Mouse (Mus musculus): ENCODE data around the gene Zkscan5. TPM values are rescaled to one million over a fixed set of nuclear protein-coding genes. Genes with fewer than 3 reads are reported as not detected.

The Zkscan5 gene
- polyA plus RNA-seq (2014; fragmentation: Nextera tagmentation; extraction: Ambion mirVana), result 12.9 and 13.4 TPM in 2 replicates

- Histone ChIP-seq H3K4me1 (ENCODE audit: insufficient read depth) (no peaks in the 10 kb centered on the region; the same call in 1 of the 2 replicates), H3K36me3 (ENCODE audit: insufficient read depth) (peaks cover 8% of the 10 kb centered on the region), H3K9me3 (ENCODE audit: low read depth, low read length) (no peaks in the 10 kb centered on the region), H3K27me3 (ENCODE audit: insufficient read depth, low read length) (no peaks in the 10 kb centered on the region), H3K27ac (ENCODE audit: low read depth) (peak within 1 kb of the TSS; percentile 92), H3K4me3 (ENCODE audit: low read depth, low read length) (peak within 1 kb of the TSS; percentile 57), H3K4me2 (peak within 1 kb of the TSS; percentile 74), H3K9ac (peak within 1 kb of the TSS; percentile 62)
- TF ChIP-seq CTCF (IDR thresholded peaks at IDR 0.05; ENCODE audit: low read depth), result peak; percentile 31; the same call in 1 of the 2 replicates
- ATAC-seq (ENCODE audit: insufficient read depth) (peak; percentile 97), DNase-seq (peak; percentile 99)
- under 1% methylated on average over 22 of the region's 22 CpGs for WGBS
These were observed at the start of gene Zkscan5 for GRCm38 (mm10) chr5:145203936-145204691. TSS of gene Zkscan5 (plus strand) at chr5:145204562.

GRCm38 (mm10) chr5:145161361-145161760, 43.0 kb upstream of the Zkscan5 start:
- no peaks in the 10 kb centered on the region; the same call in 1 of the 2 replicates for H3K4me1 ChIP-seq (ENCODE audit: insufficient read depth)
- no peaks in the 10 kb centered on the region for H3K27me3 ChIP-seq (ENCODE audit: insufficient read depth, low read length)
- H3K36me3 ChIP-seq (ENCODE audit: insufficient read depth), result peaks cover 55% of the 10 kb centered on the region
- WGBS, result 93% methylated on average over 14 of the region's 14 CpGs
- H3K9me3 ChIP-seq (ENCODE audit: low read depth, low read length), result no peaks in the 10 kb centered on the region
- H3K4me2 ChIP-seq, result no peak overlapping the region
- no peak for TF ChIP-seq CTCF (IDR thresholded peaks at IDR 0.05; ENCODE audit: low read depth)
- ATAC-seq (ENCODE audit: insufficient read depth) (no peak), DNase-seq (no peak)
- no peak overlapping the region for H3K27ac ChIP-seq (ENCODE audit: low read depth)
- H3K9ac ChIP-seq, result no peak overlapping the region
- H3K4me3 ChIP-seq (ENCODE audit: low read depth, low read length), result no peak overlapping the region

- no peaks in the 10 kb centered on the region for H3K9me3 ChIP-seq (ENCODE audit: low read depth, low read length)
- DNase-seq (no peak), ATAC-seq (ENCODE audit: insufficient read depth) (no peak)
- H3K9ac ChIP-seq, result no peak overlapping the region
- H3K4me1 ChIP-seq (ENCODE audit: insufficient read depth), result no peaks in the 10 kb centered on the region; the same call in 1 of the 2 replicates
- H3K27ac ChIP-seq (ENCODE audit: low read depth), result no peak overlapping the region
- H3K4me3 ChIP-seq (ENCODE audit: low read depth, low read length), result no peak overlapping the region
- WGBS, result 46% methylated on average over 3 of the region's 3 CpGs
- peaks cover 33% of the 10 kb centered on the region for H3K36me3 ChIP-seq (ENCODE audit: insufficient read depth)
- no peak overlapping the region for H3K4me2 ChIP-seq
- TF ChIP-seq CTCF (IDR thresholded peaks at IDR 0.05; ENCODE audit: low read depth), result no peak
- no peaks in the 10 kb centered on the region for H3K27me3 ChIP-seq (ENCODE audit: insufficient read depth, low read length)
These were observed 39.7 kb upstream of the Zkscan5 start for GRCm38 (mm10) chr5:145164710-145165109.

GRCm38 (mm10) chr5:145165184-145165583, 39.2 kb upstream of the Zkscan5 start:
- no peak overlapping the region for H3K4me2 ChIP-seq
- no peaks in the 10 kb centered on the region; the same call in 1 of the 2 replicates for H3K4me1 ChIP-seq (ENCODE audit: insufficient read depth)
- H3K4me3 ChIP-seq (ENCODE audit: low read depth, low read length), result no peak overlapping the region
- no peak overlapping the region for H3K9ac ChIP-seq
- H3K36me3 ChIP-seq (ENCODE audit: insufficient read depth), result peaks cover 32% of the 10 kb centered on the region
- no peaks in the 10 kb centered on the region for H3K9me3 ChIP-seq (ENCODE audit: low read depth, low read length)
- H3K27me3 ChIP-seq (ENCODE audit: insufficient read depth, low read length), result no peaks in the 10 kb centered on the region
- H3K27ac ChIP-seq (ENCODE audit: low read depth), result no peak overlapping the region
- DNase-seq (no peak), ATAC-seq (ENCODE audit: insufficient read depth) (no peak)
- no peak for TF ChIP-seq CTCF (IDR thresholded peaks at IDR 0.05; ENCODE audit: low read depth)
- 82% methylated on average over 15 of the region's 15 CpGs for WGBS

- WGBS, result under 1% methylated on average over 51 of the region's 51 CpGs
These were observed 37.6 kb upstream of the Zkscan5 start, which contains the start of the genes Ptcd1 and Cpsf4 for GRCm38 (mm10) chr5:145166536-145167305. TSS of gene Ptcd1 (minus strand) at chr5:145167108. TSS of gene Cpsf4 (plus strand) at chr5:145167213.

GRCm38 (mm10) chr5:145167306-145167661, 37.1 kb upstream of the Zkscan5 start:
- DNase-seq, result peak; percentile 24
- Histone ChIP-seq H3K4me3 (ENCODE audit: low read depth, low read length) (peak overlapping the region; percentile 95), H3K9ac (peak overlapping the region; percentile 97), H3K27ac (ENCODE audit: low read depth) (peak overlapping the region; percentile 84), H3K36me3 (ENCODE audit: insufficient read depth) (peaks cover 34% of the 10 kb centered on the region), H3K4me2 (peak overlapping the region; percentile 96), H3K9me3 (ENCODE audit: low read depth, low read length) (no peaks in the 10 kb centered on the region), H3K4me1 (ENCODE audit: insufficient read depth) (no peaks in the 10 kb centered on the region; the same call in 1 of the 2 replicates), H3K27me3 (ENCODE audit: insufficient read depth, low read length) (no peaks in the 10 kb centered on the region)
- 0% methylated on average over 28 of the region's 28 CpGs for WGBS
- ATAC-seq (ENCODE audit: insufficient read depth), result peak; percentile 55
- no peak for TF ChIP-seq CTCF (IDR thresholded peaks at IDR 0.05; ENCODE audit: low read depth)

More at GRCm38 (mm10) chr5:145166536-145167305, 37.6 kb upstream of the Zkscan5 start, which contains the start of the genes Ptcd1 and Cpsf4:
- DNase-seq, result peak; percentile 100
- peaks cover 33% of the 10 kb centered on the region for H3K36me3 ChIP-seq (ENCODE audit: insufficient read depth)
- peak; percentile 97 for ATAC-seq (ENCODE audit: insufficient read depth)
- peak within 1 kb of the TSS; percentile 95 for H3K4me3 ChIP-seq (ENCODE audit: low read depth, low read length)
- H3K4me1 ChIP-seq (ENCODE audit: insufficient read depth), result no peaks in the 10 kb centered on the region; the same call in 1 of the 2 replicates
- H3K4me2 ChIP-seq, result peak within 1 kb of the TSS; percentile 96
- peak within 1 kb of the TSS; percentile 97 for H3K9ac ChIP-seq
- no peaks in the 10 kb centered on the region for H3K27me3 ChIP-seq (ENCODE audit: insufficient read depth, low read length)
- no peak for TF ChIP-seq CTCF (IDR thresholded peaks at IDR 0.05; ENCODE audit: low read depth)
- peak within 1 kb of the TSS; percentile 86 for H3K27ac ChIP-seq (ENCODE audit: low read depth)
- no peaks in the 10 kb centered on the region for H3K9me3 ChIP-seq (ENCODE audit: low read depth, low read length)

Measured in lung, embryonic 14.5 days (tissue).